Mouse (Mus musculus): ENCODE data around the gene Nemf.
"Not testable (repeated sequence)": the region's sequence is repeated elsewhere in the genome, so short reads cannot be mapped to it uniquely, and the experiment has no call there.

The Nemf gene

GRCm38 (mm10) chr12:69356546-69357299, at the start of gene Nemf:
TSS of gene Nemf (minus strand) at chr12:69357165.
- DNase-seq (ENCODE audit: low spot score) = peak; percentile 88

GRCm38 (mm10) chr12:69402594-69403167, 45.7 kb upstream of the Nemf start:
- no peak for DNase-seq (ENCODE audit: low spot score)

- no peak for DNase-seq (ENCODE audit: low spot score)
Measured at GRCm38 (mm10) chr12:69402100-69402499, 45.1 kb upstream of the Nemf start.

GRCm38 (mm10) chr12:69400871-69401286, 43.9 kb upstream of the Nemf start:
- DNase-seq (ENCODE audit: low spot score) = peak; percentile 21

GRCm38 (mm10) chr12:69400367-69400766, 43.4 kb upstream of the Nemf start:
- no peak for DNase-seq (ENCODE audit: low spot score)

- DNase-seq (ENCODE audit: low spot score) = no peak
Measured at GRCm38 (mm10) chr12:69394456-69394855, 37.5 kb upstream of the Nemf start.

- no peak for DNase-seq (ENCODE audit: low spot score)
Measured at GRCm38 (mm10) chr12:69393076-69393475, 36.1 kb upstream of the Nemf start.

GRCm38 (mm10) chr12:69390000-69390698, 33.2 kb upstream of the Nemf start:
- DNase-seq (ENCODE audit: low spot score) = no peak

- no peak for DNase-seq (ENCODE audit: low spot score)
Measured at GRCm38 (mm10) chr12:69389273-69389938, 32.4 kb upstream of the Nemf start.

GRCm38 (mm10) chr12:69388321-69388869, 31.4 kb upstream of the Nemf start:
- DNase-seq (ENCODE audit: low spot score) = no peak

GRCm38 (mm10) chr12:69386281-69386732, 29.3 kb upstream of the Nemf start:
- DNase-seq (ENCODE audit: low spot score) = not testable (repeated sequence)

- DNase-seq (ENCODE audit: low spot score) = no peak
Measured at GRCm38 (mm10) chr12:69385542-69386280, 28.7 kb upstream of the Nemf start.

GRCm38 (mm10) chr12:69384606-69385005, 27.6 kb upstream of the Nemf start:
- DNase-seq (ENCODE audit: low spot score) = no peak

GRCm38 (mm10) chr12:69382880-69383279, 25.9 kb upstream of the Nemf start:
- no peak for DNase-seq (ENCODE audit: low spot score)

GRCm38 (mm10) chr12:69378558-69379454, 21.8 kb upstream of the Nemf start:
- no peak for DNase-seq (ENCODE audit: low spot score)

- not testable (repeated sequence) for DNase-seq (ENCODE audit: low spot score)
Measured at GRCm38 (mm10) chr12:69377636-69378035, 20.7 kb upstream of the Nemf start.

GRCm38 (mm10) chr12:69377188-69377587, 20.2 kb upstream of the Nemf start:
- DNase-seq (ENCODE audit: low spot score) = no peak

- no peak for DNase-seq (ENCODE audit: low spot score)
Measured at GRCm38 (mm10) chr12:69376132-69376531, 19.2 kb upstream of the Nemf start.

GRCm38 (mm10) chr12:69373850-69374766, 17.1 kb upstream of the Nemf start:
- no peak for DNase-seq (ENCODE audit: low spot score)
